Mouse (Mus musculus) ovary, postnatal 36 days (tissue): ENCODE results near the gene Fam129a.

Source experiments
- DNase-seq: peaks from one replicate; pipeline ENCODE4 v3.0.0; 2022; ENCODE audit warnings: low spot score, mixed read lengths

Gene Fam129a

DNA sequence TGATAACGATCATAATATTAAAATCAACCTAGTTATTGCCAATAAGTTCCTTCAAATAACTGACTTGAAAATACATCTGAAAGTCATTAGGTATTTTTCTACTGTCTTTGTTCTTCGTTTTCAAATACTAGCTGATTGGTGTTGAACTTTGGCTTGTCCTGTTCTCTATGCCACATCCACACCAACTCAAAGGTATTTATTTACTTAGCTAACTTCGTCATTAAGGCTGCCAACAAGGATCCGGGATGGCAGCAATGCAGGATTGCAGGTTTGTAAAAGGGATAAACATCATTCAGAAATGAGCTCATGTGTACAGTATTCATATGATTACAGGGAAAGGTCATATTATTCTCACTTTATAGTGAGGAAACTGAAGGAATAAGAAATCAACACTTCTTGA is 182.0 kb downstream of the Fam129a start:
- no peak for DNase-seq

DNA sequence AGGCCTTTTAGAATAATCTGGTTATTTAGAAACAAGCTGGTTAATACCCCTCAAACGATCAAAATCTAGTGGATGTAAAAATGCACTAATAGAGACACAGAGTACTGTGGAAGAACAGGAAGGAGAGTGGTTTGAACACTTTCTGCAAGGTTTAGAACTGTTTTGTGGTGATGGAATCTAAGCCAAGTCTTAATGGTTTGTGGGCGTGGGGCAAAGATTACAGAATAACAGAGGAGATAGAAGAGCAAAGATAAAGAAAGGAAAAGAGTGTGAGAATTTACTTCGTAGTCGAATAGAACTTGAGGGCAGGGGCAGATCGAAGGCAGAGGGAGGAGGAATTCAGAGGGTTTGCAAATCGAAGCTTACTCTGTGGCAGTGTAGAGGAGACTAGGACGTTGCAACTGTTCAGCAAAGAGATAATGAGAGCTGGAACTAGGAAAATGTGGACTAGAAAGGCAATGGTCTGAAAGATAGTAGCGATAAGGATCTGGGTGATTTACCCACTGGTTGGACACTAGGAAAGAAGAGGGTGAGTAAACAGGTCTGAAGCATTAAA is 182.5 kb downstream of the Fam129a start:
- no peak for DNase-seq

DNA sequence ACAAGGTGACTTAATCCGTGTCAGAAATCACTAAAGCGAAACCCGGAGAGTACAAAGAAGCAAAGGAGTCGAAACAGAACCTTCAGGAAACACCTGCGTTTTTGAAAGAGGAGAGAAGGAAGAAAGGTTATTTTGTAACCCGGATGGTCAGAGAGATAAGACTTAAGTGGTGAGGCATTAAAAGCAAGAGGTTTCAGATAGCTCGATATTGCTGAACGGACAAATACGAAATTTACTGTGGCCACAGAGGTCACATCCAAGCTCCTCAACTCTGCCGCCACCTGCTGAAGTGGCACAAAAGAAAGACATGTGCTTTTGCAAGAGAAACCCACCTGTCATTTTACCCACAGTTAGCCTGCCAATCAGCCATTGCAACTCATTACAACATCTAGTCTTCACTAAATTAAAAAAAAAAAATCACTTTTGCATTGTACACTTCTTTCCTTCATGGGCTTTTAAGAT is 183.1 kb downstream of the Fam129a start:
- DNase-seq, result peak; percentile 11

DNA sequence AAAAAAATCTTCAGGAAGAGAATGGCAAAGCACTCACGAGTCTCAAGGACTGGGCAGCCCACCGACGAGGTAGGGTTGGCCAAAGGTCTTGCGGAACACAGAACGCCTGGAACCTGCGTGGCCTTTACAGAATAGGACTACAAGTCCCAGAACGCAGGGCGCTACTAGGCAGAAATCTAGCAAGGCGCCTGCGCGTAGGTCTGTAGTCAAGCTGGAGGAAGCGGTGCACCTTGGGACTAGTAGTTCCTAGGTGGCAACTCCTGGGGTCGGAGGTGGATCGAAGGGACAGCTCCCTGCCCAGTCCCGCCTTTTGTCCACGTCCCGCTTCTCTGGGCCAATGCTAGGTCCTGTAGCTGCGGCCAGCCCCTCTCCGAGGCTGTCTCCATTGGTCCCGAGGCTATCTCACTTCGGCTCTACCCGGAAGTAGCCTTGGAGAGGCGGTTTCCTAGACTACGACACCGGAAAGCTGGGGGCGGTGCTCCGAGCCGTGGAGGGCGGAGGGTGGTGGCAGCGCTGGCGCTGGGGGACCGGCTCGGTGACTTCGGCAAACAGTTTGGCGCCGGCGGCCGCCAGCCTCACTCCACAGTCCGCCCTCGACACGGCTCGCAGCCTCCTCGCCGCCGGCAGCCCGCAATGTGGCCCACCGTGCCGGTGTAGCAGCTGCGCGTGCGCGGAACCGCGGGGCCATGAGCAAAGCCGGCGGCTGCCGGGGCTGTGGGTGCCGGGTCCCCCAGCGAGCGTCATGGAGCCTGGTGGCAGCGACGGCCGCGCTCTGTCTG is 184.1 kb downstream of the Fam129a start, which contains the start of gene Edem3:
Gene Edem3 (plus strand): TSS at position 491 of the 779 bp plus-strand sequence.
- DNase-seq, result peak; percentile 95

DNA sequence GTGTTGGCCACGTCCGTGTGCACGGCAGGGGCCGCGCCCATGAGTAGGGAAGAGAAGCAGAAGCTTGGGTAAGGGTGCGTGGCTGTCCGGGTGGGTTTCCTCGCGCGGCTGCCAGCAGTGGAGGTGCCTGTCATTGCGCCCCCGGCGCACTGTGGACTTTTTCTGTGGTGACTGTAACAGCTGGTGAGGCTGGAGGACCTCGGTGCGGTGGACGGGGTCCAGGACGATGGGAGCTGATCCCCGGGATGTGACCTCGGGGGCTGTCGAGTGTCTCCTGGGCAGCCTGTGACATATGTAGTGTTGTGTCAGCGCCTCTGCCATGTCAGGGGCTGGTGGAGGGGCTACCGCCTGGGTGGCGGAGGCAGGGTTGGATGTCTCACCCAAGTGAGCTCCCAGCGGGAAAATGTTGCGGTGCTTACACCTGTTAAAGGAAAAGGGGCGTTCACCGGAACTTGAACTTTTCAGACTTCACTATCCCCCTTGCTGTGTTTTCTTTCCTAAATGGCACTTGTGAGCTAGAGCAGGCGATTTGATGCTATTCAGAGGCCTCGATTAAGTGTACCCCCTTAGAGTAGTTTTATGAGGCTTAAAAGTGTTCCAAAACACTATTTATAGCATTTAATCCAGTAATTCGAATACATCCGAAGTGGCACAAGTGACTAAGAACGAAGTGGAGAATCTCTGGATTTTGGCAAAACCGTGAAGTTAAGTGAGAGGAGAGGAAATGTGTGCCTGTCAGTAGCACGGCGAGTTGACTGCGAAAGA is 184.9 kb downstream of the Fam129a start:
- no peak for DNase-seq

DNA sequence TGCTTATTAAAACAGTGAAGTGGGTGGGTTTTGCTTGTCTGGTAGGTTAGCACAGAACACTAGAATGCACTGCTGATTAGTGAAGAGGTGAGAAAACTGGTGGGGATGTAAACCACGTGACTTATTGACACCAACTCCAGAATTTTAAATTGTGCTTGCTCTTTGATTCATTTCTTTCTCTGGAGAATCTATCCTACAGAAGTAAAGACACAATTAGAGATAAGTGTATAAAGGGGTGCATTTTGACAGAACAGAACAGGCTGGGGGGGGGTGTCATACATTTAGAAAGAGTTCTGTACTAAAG is 185.4 kb downstream of the Fam129a start:
- no peak for DNase-seq

DNA sequence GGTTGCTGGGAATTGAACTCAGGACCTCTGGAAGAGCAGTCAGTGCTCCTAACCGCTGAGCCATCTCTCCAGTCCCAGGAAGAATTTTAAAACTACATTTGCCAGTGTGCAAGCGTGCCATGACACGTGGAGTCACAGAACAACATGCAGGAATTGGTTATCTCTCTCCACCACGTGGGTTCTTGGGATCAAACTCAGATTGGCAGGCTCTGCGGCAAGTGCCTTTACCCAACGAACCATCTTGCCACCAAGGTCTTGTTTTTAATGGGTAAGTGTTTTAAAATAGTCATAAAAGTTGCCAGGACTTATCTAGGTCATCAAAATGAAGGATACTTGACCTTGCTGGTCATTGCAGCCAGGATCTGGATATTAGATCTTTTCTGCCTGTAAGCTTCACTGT is 187.3 kb downstream of the Fam129a start:
- no peak for DNase-seq

DNA sequence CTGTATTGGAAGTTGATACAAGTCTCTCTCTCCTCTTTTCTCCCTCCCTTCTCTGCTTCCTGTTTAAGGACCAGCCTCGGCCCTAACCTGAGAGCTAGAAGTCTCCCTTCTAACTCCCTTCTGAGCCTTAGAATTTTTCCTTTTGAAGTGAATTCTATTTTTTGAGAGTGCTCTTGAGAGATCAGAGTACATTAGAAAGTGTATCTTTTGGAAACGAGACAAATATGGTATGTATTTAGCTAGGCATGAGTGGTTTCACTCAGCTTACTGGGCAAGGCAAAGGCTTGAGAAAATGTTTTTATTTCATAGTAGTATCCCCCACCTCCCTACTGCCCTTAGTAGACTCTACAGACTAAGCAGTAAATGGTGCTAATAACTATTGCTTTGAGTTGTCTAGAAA is 188.0 kb downstream of the Fam129a start:
- DNase-seq, result no peak

DNA sequence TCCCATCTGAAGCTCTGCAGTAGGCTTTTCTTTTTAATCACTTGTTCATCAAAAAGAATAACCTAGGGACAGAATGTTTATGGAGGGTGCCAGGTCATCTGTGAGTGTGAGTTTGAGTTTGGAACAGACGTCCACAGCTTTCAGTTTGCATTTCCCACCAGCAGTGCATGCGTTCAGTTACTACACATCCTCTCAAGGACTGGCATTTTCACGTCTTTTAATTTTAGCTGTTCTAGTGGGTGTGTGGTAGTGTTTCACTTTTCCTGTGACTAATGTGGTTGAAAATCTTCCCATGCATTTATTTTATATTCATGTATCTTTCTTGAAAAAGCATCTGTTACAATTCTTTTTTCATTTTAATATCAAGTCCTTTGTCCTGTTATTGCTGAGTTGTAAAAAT is 193.2 kb downstream of the Fam129a start:
- no peak for DNase-seq

DNA sequence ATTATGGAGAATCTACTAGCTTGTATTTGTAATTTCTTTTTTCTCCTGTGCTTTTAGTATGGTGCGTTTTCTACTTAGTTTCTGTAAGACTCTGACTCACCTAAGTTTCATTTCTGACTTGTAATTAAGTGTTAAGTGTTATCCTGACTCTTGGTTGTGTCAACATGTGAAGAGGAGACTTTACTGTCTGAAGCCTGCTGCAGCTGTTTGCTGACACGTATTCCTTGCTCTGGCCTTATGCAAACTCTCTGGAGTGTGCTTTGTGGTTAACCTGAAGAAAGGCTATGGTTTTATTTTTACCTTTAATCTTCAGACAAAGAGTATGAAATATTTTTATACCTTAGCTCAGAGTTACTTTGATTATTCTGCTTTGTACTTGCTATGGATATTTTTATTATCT is 195.2 kb downstream of the Fam129a start:
- DNase-seq, result no peak

DNA sequence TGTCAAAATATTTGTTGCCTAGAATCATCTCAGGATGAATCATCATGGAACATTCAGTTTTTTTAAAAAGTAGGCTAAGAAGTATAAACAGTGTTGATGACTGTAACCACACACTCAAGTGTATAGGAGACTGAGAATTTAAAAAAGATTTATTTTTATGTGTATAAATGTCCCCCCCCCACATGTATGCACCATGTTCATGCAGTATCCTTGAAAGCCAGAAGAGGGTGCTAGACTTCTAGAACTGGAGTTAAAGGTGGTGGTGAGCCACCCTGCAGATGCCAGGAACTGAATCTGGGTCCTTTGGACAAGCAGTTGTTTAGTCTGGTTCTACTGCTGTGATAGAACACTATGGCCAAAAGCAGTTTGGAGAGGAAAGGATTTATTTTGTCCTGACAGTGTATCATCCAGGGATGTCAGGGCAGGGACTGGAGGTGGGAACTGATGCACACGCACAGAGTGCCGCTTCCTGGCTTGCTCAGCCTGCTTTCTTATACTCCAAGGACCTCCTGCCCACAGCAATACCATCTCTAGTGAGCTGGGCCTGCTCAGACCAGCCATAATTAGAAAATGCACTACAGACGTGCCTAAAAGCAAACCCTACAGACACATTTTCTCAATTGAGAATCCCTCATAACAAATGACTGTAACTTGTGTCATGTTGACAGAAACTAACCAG is 196.1 kb downstream of the Fam129a start:
- no peak for DNase-seq

DNA sequence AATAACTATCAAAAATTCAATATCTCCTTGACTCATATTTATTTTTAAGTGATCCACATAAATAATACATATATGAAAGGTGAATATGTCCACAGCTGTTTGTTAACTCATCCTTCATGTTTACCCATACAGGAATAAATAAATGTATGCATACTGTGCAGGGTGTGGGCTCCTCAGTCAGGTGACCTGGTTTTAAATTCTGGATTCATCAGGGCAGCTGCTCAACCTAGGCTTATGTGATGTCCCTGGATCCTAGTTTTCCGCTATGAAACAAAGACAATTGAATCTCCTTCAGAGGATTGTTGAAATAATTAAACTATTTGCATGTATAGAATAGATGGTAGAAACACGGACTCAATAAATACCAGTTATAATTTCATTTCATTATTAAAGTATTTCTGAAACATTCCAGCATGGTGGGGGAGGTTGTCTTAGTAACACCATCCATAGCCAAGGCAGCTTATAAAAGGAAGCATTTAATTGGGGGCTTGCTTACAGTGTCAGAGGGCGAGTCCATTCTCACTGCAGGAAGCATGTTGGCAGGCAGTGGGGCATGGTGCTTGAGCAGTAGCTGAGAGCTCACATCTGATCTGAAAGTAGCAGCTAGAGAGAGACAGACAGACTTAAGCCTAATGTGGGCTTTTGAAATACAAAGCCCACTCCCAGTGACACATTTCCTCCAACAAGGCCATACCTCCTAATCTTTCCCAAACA is 198.4 kb downstream of the Fam129a start:
- DNase-seq, result no peak
